Mouse (Mus musculus): Measurements from ENCODE around the gene Tmem200a. TPM values are rescaled to one million over a fixed set of nuclear protein-coding genes. Genes with fewer than 3 reads are reported as not detected.

Tmem200a gene
- polyA plus RNA-seq, 1 experiment from 2014 or later, result 1.3 TPM

- H3K9me3 ChIP-seq (replicated peaks), result no peaks in the 10 kb centered on the region
- no peak overlapping the region for H3K9ac ChIP-seq
- H3K4me3 ChIP-seq, result no peak overlapping the region
- no peak overlapping the region for H3K4me2 ChIP-seq
- no peak for ATAC-seq
- WGBS (ENCODE audit: insufficient replicate concordance), result 78% methylated on average over 3 of the region's 3 CpGs
- H3K27me3 ChIP-seq (replicated peaks), result no peaks in the 10 kb centered on the region
- no peaks in the 10 kb centered on the region for H3K4me1 ChIP-seq
- no peaks in the 10 kb centered on the region for H3K36me3 ChIP-seq
- H3K27ac ChIP-seq, result no peak overlapping the region
These were observed 19.1 kb downstream of the Tmem200a start for GRCm38 (mm10) chr10:26059662-26060307.

GRCm38 (mm10) chr10:26051177-26051576 lies 27.7 kb downstream of the Tmem200a start:
- no peak overlapping the region for H3K27ac ChIP-seq
- no peak for ATAC-seq
- H3K4me2 ChIP-seq, result no peak overlapping the region
- no peaks in the 10 kb centered on the region for H3K27me3 ChIP-seq (replicated peaks)
- H3K9ac ChIP-seq, result no peak overlapping the region
- no peaks in the 10 kb centered on the region for H3K9me3 ChIP-seq (replicated peaks)
- no peaks in the 10 kb centered on the region for H3K4me1 ChIP-seq
- 81% methylated on average over 2 of the region's 2 CpGs for WGBS (ENCODE audit: insufficient replicate concordance)
- no peaks in the 10 kb centered on the region for H3K36me3 ChIP-seq
- no peak overlapping the region for H3K4me3 ChIP-seq

- Histone ChIP-seq H3K9me3 (replicated peaks) (no peaks in the 10 kb centered on the region), H3K36me3 (no peaks in the 10 kb centered on the region), H3K4me2 (no peak overlapping the region), H3K27me3 (replicated peaks) (no peaks in the 10 kb centered on the region), H3K4me1 (no peaks in the 10 kb centered on the region), H3K4me3 (no peak overlapping the region), H3K27ac (no peak overlapping the region), H3K9ac (no peak overlapping the region)
- 57% methylated on average over 5 of the region's 5 CpGs for WGBS (ENCODE audit: insufficient replicate concordance)
- ATAC-seq, result no peak
These were observed 43.9 kb downstream of the Tmem200a start for GRCm38 (mm10) chr10:26034931-26035330.

GRCm38 (mm10) chr10:26018740-26019139 lies 60.1 kb downstream of the Tmem200a start:
- WGBS (ENCODE audit: insufficient replicate concordance), result 56% methylated on average over 3 of the region's 3 CpGs

GRCm38 (mm10) chr10:26014298-26014697 lies 64.6 kb downstream of the Tmem200a start:
- H3K27ac ChIP-seq, result no peak overlapping the region
- H3K9ac ChIP-seq, result no peak overlapping the region
- H3K4me2 ChIP-seq, result no peak overlapping the region
- no peaks in the 10 kb centered on the region for H3K27me3 ChIP-seq (replicated peaks)
- no peak for ATAC-seq
- H3K4me3 ChIP-seq, result no peak overlapping the region
- no peaks in the 10 kb centered on the region for H3K4me1 ChIP-seq
- WGBS (ENCODE audit: insufficient replicate concordance), result 21% methylated on average over 1 of the region's 1 CpGs
- H3K36me3 ChIP-seq, result no peaks in the 10 kb centered on the region
- H3K9me3 ChIP-seq (replicated peaks), result no peaks in the 10 kb centered on the region

More at GRCm38 (mm10) chr10:26018740-26019139, 60.1 kb downstream of the Tmem200a start:
- ATAC-seq, result no peak
- Histone ChIP-seq H3K27me3 (replicated peaks) (no peaks in the 10 kb centered on the region), H3K4me1 (no peaks in the 10 kb centered on the region), H3K27ac (no peak overlapping the region), H3K9me3 (replicated peaks) (no peaks in the 10 kb centered on the region), H3K9ac (no peak overlapping the region), H3K4me2 (no peak overlapping the region), H3K4me3 (no peak overlapping the region), H3K36me3 (no peaks in the 10 kb centered on the region)

GRCm38 (mm10) chr10:26008948-26009347 lies 69.9 kb downstream of the Tmem200a start:
- Histone ChIP-seq H3K4me1 (no peaks in the 10 kb centered on the region), H3K27ac (no peak overlapping the region), H3K27me3 (replicated peaks) (no peaks in the 10 kb centered on the region), H3K4me2 (no peak overlapping the region), H3K9ac (no peak overlapping the region), H3K4me3 (no peak overlapping the region), H3K36me3 (no peaks in the 10 kb centered on the region), H3K9me3 (replicated peaks) (no peaks in the 10 kb centered on the region)
- 47% methylated on average over 5 of the region's 5 CpGs for WGBS (ENCODE audit: insufficient replicate concordance)
- no peak for ATAC-seq

GRCm38 (mm10) chr10:26005471-26005870 lies 73.4 kb downstream of the Tmem200a start:
- no peaks in the 10 kb centered on the region for H3K9me3 ChIP-seq (replicated peaks)
- H3K36me3 ChIP-seq, result no peaks in the 10 kb centered on the region
- no peaks in the 10 kb centered on the region for H3K4me1 ChIP-seq
- no peak for ATAC-seq
- no peak overlapping the region for H3K9ac ChIP-seq
- WGBS (ENCODE audit: insufficient replicate concordance), result 67% methylated on average over 6 of the region's 6 CpGs
- H3K27ac ChIP-seq, result no peak overlapping the region
- H3K27me3 ChIP-seq (replicated peaks), result no peaks in the 10 kb centered on the region
- H3K4me2 ChIP-seq, result no peak overlapping the region
- H3K4me3 ChIP-seq, result no peak overlapping the region

GRCm38 (mm10) chr10:26000893-26001292 lies 78.0 kb downstream of the Tmem200a start:
- WGBS (ENCODE audit: insufficient replicate concordance), result 81% methylated on average over 2 of the region's 2 CpGs
- Histone ChIP-seq H3K9ac (no peak overlapping the region), H3K27ac (no peak overlapping the region), H3K4me3 (no peak overlapping the region), H3K27me3 (replicated peaks) (no peaks in the 10 kb centered on the region), H3K9me3 (replicated peaks) (no peaks in the 10 kb centered on the region), H3K4me1 (no peaks in the 10 kb centered on the region), H3K36me3 (no peaks in the 10 kb centered on the region), H3K4me2 (no peak overlapping the region)
- no peak for ATAC-seq

- Histone ChIP-seq H3K9ac (no peak overlapping the region), H3K27me3 (replicated peaks) (no peaks in the 10 kb centered on the region), H3K27ac (no peak overlapping the region), H3K36me3 (no peaks in the 10 kb centered on the region), H3K4me1 (no peaks in the 10 kb centered on the region), H3K4me3 (no peak overlapping the region), H3K4me2 (no peak overlapping the region), H3K9me3 (replicated peaks) (0 out of 2 replicates have a peak, but pooled peaks cover 3% of the 10 kb centered on the region)
- no peak for ATAC-seq
- 76% methylated on average over 5 of the region's 5 CpGs for WGBS (ENCODE audit: insufficient replicate concordance)
These were observed 79.4 kb downstream of the Tmem200a start for GRCm38 (mm10) chr10:25999291-25999930.

GRCm38 (mm10) chr10:25984056-25984455 lies 94.8 kb downstream of the Tmem200a start:
- WGBS (ENCODE audit: insufficient replicate concordance), result 51% methylated on average over 2 of the region's 2 CpGs
- no peaks in the 10 kb centered on the region for H3K9me3 ChIP-seq (replicated peaks)
- H3K4me3 ChIP-seq, result no peak overlapping the region
- no peak for ATAC-seq
- H3K9ac ChIP-seq, result no peak overlapping the region
- no peaks in the 10 kb centered on the region for H3K36me3 ChIP-seq
- H3K4me2 ChIP-seq, result no peak overlapping the region
- no peaks in the 10 kb centered on the region for H3K4me1 ChIP-seq
- no peak overlapping the region for H3K27ac ChIP-seq
- H3K27me3 ChIP-seq (replicated peaks), result no peaks in the 10 kb centered on the region

- Histone ChIP-seq H3K4me2 (no peak overlapping the region), H3K27ac (no peak overlapping the region), H3K4me3 (no peak overlapping the region), H3K9me3 (replicated peaks) (no peaks in the 10 kb centered on the region), H3K4me1 (no peaks in the 10 kb centered on the region), H3K9ac (no peak overlapping the region), H3K36me3 (no peaks in the 10 kb centered on the region), H3K27me3 (replicated peaks) (no peaks in the 10 kb centered on the region)
- ATAC-seq, result no peak
- 47% methylated on average over 1 of the region's 1 CpGs for WGBS (ENCODE audit: insufficient replicate concordance)
These were observed 96.2 kb downstream of the Tmem200a start for GRCm38 (mm10) chr10:25982617-25983016.

- Histone ChIP-seq H3K36me3 (no peaks in the 10 kb centered on the region), H3K9me3 (replicated peaks) (no peaks in the 10 kb centered on the region), H3K27me3 (replicated peaks) (no peaks in the 10 kb centered on the region), H3K9ac (no peak overlapping the region), H3K27ac (no peak overlapping the region), H3K4me3 (no peak overlapping the region), H3K4me2 (no peak overlapping the region), H3K4me1 (no peaks in the 10 kb centered on the region)
- ATAC-seq, result no peak
- 51% methylated on average over 4 of the region's 4 CpGs for WGBS (ENCODE audit: insufficient replicate concordance)
These were observed 116.0 kb downstream of the Tmem200a start for GRCm38 (mm10) chr10:25962863-25963262.

All from liver, embryonic 12.5 days (tissue).